Mouse (Mus musculus): ENCODE data around the gene Kncn. TPM values are rescaled to one million over a fixed set of nuclear protein-coding genes. Genes with fewer than 3 reads are reported as not detected.

Kncn gene
- polyA plus RNA-seq (2012; fragmentation: generic; extraction: Trizol), result not detected

GRCm38 (mm10) chr4:115884022-115884421, at the start of gene Kncn:
Kncn (plus strand) TSS chr4:115884400.

GRCm38 (mm10) chr4:115838696-115839641, 45.2 kb upstream of the Kncn start, which contains the start of gene Mknk1:
Mknk1 (plus strand) TSS chr4:115839198.

GRCm38 (mm10) chr4:115890553-115890952, 6.4 kb downstream of the Kncn start, which contains the start of gene 6430628N08Rik:
6430628N08Rik (plus strand) TSS chr4:115890665.

Other genes with a start within 250 kb of the Kncn start
- gene Cyp4b1, start 236.7 kb upstream of the Kncn start, polyA plus RNA-seq (2012; fragmentation: generic; extraction: Trizol), result not detected
- gene Efcab14, start 146.7 kb upstream of the Kncn start, polyA plus RNA-seq (2012; fragmentation: generic; extraction: Trizol), result 1 to 10 TPM in 1 of 2 experiments, under 1 TPM in 1; 0.89 to 9.9 TPM
- under 1 TPM in 1 of 2 experiments, not detected in 1; 0.15 TPM for gene Tex38, start 103.4 kb upstream of the Kncn start, polyA plus RNA-seq (2012; fragmentation: generic; extraction: Trizol)
- gene Atpaf1, start 99.6 kb upstream of the Kncn start, polyA plus RNA-seq (2012; fragmentation: generic; extraction: Trizol), result 1 to 10 TPM; 1.7 to 7.3 TPM
- gene Mob3c, start 56.3 kb upstream of the Kncn start, polyA plus RNA-seq (2012; fragmentation: generic; extraction: Trizol), result 1 to 10 TPM in 1 of 2 experiments, under 1 TPM in 1; 0.48 to 5.0 TPM
- 10 to 100 TPM in 1 of 2 experiments, 1 to 10 TPM in 1; 3.0 to 14.4 TPM for gene Mknk1, start 45.2 kb upstream of the Kncn start, polyA plus RNA-seq (2012; fragmentation: generic; extraction: Trizol)
- not detected for gene 6430628N08Rik, start 6.3 kb downstream of the Kncn start, polyA plus RNA-seq (2012; fragmentation: generic; extraction: Trizol)
- not detected for gene Dmbx1, start 55.5 kb downstream of the Kncn start, polyA plus RNA-seq (2012; fragmentation: generic; extraction: Trizol)
- 1 to 10 TPM in 1 of 2 experiments, under 1 TPM in 1; 0.33 to 1.7 TPM for gene Faah, start 133.5 kb downstream of the Kncn start, polyA plus RNA-seq (2012; fragmentation: generic; extraction: Trizol)
- gene Nsun4, start 169.5 kb downstream of the Kncn start, polyA plus RNA-seq (2012; fragmentation: generic; extraction: Trizol), result 1 to 10 TPM; 5.8 to 8.9 TPM
- gene Uqcrh, start 190.7 kb downstream of the Kncn start, polyA plus RNA-seq (2012; fragmentation: generic; extraction: Trizol), result 100 to 1,000 TPM; 350 to 737 TPM
- gene Lrrc41, start 190.9 kb downstream of the Kncn start, polyA plus RNA-seq (2012; fragmentation: generic; extraction: Trizol), result 10 to 100 TPM; 30.5 to 43.4 TPM
- gene Rad54l, start 239.3 kb downstream of the Kncn start, polyA plus RNA-seq (2012; fragmentation: generic; extraction: Trizol), result 1 to 10 TPM; 4.2 to 5.8 TPM
- gene Pomgnt1, start 239.4 kb downstream of the Kncn start, polyA plus RNA-seq (2012; fragmentation: generic; extraction: Trizol), result 10 to 100 TPM; 31.4 to 43.1 TPM

Measured in C3H10T1/2 (cell line).